Mouse (Mus musculus): Measurements from ENCODE around the gene Dis3l. TPM values are rescaled to one million over a fixed set of nuclear protein-coding genes. Genes with fewer than 3 reads are reported as not detected.
"Not testable (repeated sequence)": the region's sequence is repeated elsewhere in the genome, so short reads cannot be mapped to it uniquely, and the experiment has no call there.

The Dis3l gene
- polyA plus RNA-seq, 1 experiment from 2014 or later: 24.2 TPM

- Histone ChIP-seq H3K9ac (no peak overlapping the region), H3K4me3 (no peak overlapping the region)
- no peak for ATAC-seq (ENCODE audit: low FRiP score, low read depth)
These were observed 67.3 kb downstream of the Dis3l start for GRCm38 (mm10) chr9:64273757-64274156.

GRCm38 (mm10) chr9:64272611-64273010 is 68.5 kb downstream of the Dis3l start:
- no peaks in the 10 kb centered on the region for H3K36me3 ChIP-seq
- H3K9ac ChIP-seq: no peak overlapping the region
- no peak overlapping the region for H3K27ac ChIP-seq (replicated peaks)
- H3K4me3 ChIP-seq: no peak overlapping the region
- no peak overlapping the region for H3K4me2 ChIP-seq
- ATAC-seq (ENCODE audit: low FRiP score, low read depth): no peak
- no peaks in the 10 kb centered on the region for H3K27me3 ChIP-seq
- no peaks in the 10 kb centered on the region for H3K9me3 ChIP-seq
- H3K4me1 ChIP-seq (replicated peaks): no peaks in the 10 kb centered on the region
- WGBS: 52% methylated on average over 7 of the region's 7 CpGs

More at GRCm38 (mm10) chr9:64273757-64274156, 67.3 kb downstream of the Dis3l start:
- H3K36me3 ChIP-seq: no peaks in the 10 kb centered on the region
- no peaks in the 10 kb centered on the region for H3K4me1 ChIP-seq (replicated peaks)
- no peak overlapping the region for H3K27ac ChIP-seq (replicated peaks)
- H3K4me2 ChIP-seq: no peak overlapping the region
- no peaks in the 10 kb centered on the region for H3K9me3 ChIP-seq
- 71% methylated on average over 4 of the region's 4 CpGs for WGBS
- no peaks in the 10 kb centered on the region for H3K27me3 ChIP-seq

- no peaks in the 10 kb centered on the region for H3K9me3 ChIP-seq
- H3K27ac ChIP-seq (replicated peaks): no peak overlapping the region
- no peaks in the 10 kb centered on the region for H3K4me1 ChIP-seq (replicated peaks)
- no peak overlapping the region for H3K9ac ChIP-seq
- ATAC-seq (ENCODE audit: low FRiP score, low read depth): no peak
- H3K4me3 ChIP-seq: no peak overlapping the region
- H3K27me3 ChIP-seq: no peaks in the 10 kb centered on the region
- 70% methylated on average over 3 of the region's 3 CpGs for WGBS
- H3K36me3 ChIP-seq: no peaks in the 10 kb centered on the region
- no peak overlapping the region for H3K4me2 ChIP-seq
These were observed 69.8 kb downstream of the Dis3l start for GRCm38 (mm10) chr9:64271249-64271648.

- not testable (repeated sequence) for H3K9me3 ChIP-seq; H3K36me3 ChIP-seq; H3K4me3 ChIP-seq; ATAC-seq (ENCODE audit: low FRiP score, low read depth); H3K27me3 ChIP-seq; H3K27ac ChIP-seq (replicated peaks); H3K4me2 ChIP-seq; H3K4me1 ChIP-seq (replicated peaks); H3K9ac ChIP-seq
- 95% methylated on average over 8 of the region's 8 CpGs for WGBS
These were observed 72.3 kb downstream of the Dis3l start for GRCm38 (mm10) chr9:64268836-64269235.

GRCm38 (mm10) chr9:64268196-64268595 is 72.9 kb downstream of the Dis3l start:
- Histone ChIP-seq H3K9me3 (no peaks in the 10 kb centered on the region), H3K4me1 (replicated peaks) (no peaks in the 10 kb centered on the region), H3K4me3 (no peak overlapping the region), H3K36me3 (no peaks in the 10 kb centered on the region), H3K27ac (replicated peaks) (no peak overlapping the region), H3K4me2 (no peak overlapping the region), H3K27me3 (no peaks in the 10 kb centered on the region), H3K9ac (no peak overlapping the region)
- WGBS: 85% methylated on average over 10 of the region's 10 CpGs
- ATAC-seq (ENCODE audit: low FRiP score, low read depth): no peak

- no peak for ATAC-seq (ENCODE audit: low FRiP score, low read depth)
- no peaks in the 10 kb centered on the region for H3K27me3 ChIP-seq
- no peak overlapping the region for H3K4me3 ChIP-seq
- no peaks in the 10 kb centered on the region for H3K4me1 ChIP-seq (replicated peaks)
- no peak overlapping the region for H3K9ac ChIP-seq
- no peak overlapping the region for H3K4me2 ChIP-seq
- H3K36me3 ChIP-seq: no peaks in the 10 kb centered on the region
- H3K9me3 ChIP-seq: no peaks in the 10 kb centered on the region
- H3K27ac ChIP-seq (replicated peaks): no peak overlapping the region
- 95% methylated on average over 1 of the region's 1 CpGs for WGBS
These were observed 73.9 kb downstream of the Dis3l start for GRCm38 (mm10) chr9:64267231-64267630.

GRCm38 (mm10) chr9:64264813-64265212 is 76.3 kb downstream of the Dis3l start:
- H3K4me3 ChIP-seq: no peak overlapping the region
- H3K9me3 ChIP-seq: no peaks in the 10 kb centered on the region
- no peak overlapping the region for H3K4me2 ChIP-seq
- no peak for ATAC-seq (ENCODE audit: low FRiP score, low read depth)
- no peak overlapping the region for H3K27ac ChIP-seq (replicated peaks)
- H3K36me3 ChIP-seq: no peaks in the 10 kb centered on the region
- no peaks in the 10 kb centered on the region for H3K4me1 ChIP-seq (replicated peaks)
- no peaks in the 10 kb centered on the region for H3K27me3 ChIP-seq
- 51% methylated on average over 1 of the region's 1 CpGs for WGBS
- H3K9ac ChIP-seq: no peak overlapping the region

GRCm38 (mm10) chr9:64261023-64261422 is 80.1 kb downstream of the Dis3l start:
- Histone ChIP-seq H3K27me3 (no peaks in the 10 kb centered on the region), H3K4me2 (no peak overlapping the region), H3K27ac (replicated peaks) (no peak overlapping the region), H3K9me3 (no peaks in the 10 kb centered on the region), H3K9ac (no peak overlapping the region), H3K4me1 (replicated peaks) (no peaks in the 10 kb centered on the region), H3K36me3 (no peaks in the 10 kb centered on the region), H3K4me3 (no peak overlapping the region)
- ATAC-seq (ENCODE audit: low FRiP score, low read depth): no peak
- 90% methylated on average over 4 of the region's 4 CpGs for WGBS

- Histone ChIP-seq H3K4me2 (no peak overlapping the region), H3K27me3 (no peaks in the 10 kb centered on the region), H3K4me1 (replicated peaks) (no peaks in the 10 kb centered on the region), H3K36me3 (no peaks in the 10 kb centered on the region), H3K4me3 (no peak overlapping the region), H3K9me3 (no peaks in the 10 kb centered on the region), H3K9ac (no peak overlapping the region), H3K27ac (replicated peaks) (no peak overlapping the region)
- no peak for ATAC-seq (ENCODE audit: low FRiP score, low read depth)
- 95% methylated on average over 5 of the region's 5 CpGs for WGBS
These were observed 81.2 kb downstream of the Dis3l start for GRCm38 (mm10) chr9:64259906-64260305.

Other genes starting within 250 kb of the Dis3l start
- gene Lctl, start 224.1 kb downstream of the Dis3l start, polyA plus RNA-seq (2015; fragmentation: Nextera tagmentation; extraction: Ambion mirVana): not detected in 2 replicates
- 5.6 and 6.7 TPM in 2 replicates for gene Zwilch, start 168.2 kb downstream of the Dis3l start, polyA plus RNA-seq (2015; fragmentation: Nextera tagmentation; extraction: Ambion mirVana)
- 562 and 595 TPM in 2 replicates for gene Rpl4, start 167.9 kb downstream of the Dis3l start, polyA plus RNA-seq (2015; fragmentation: Nextera tagmentation; extraction: Ambion mirVana)
- gene Snapc5, start 162.0 kb downstream of the Dis3l start, polyA plus RNA-seq (2015; fragmentation: Nextera tagmentation; extraction: Ambion mirVana): 34.3 and 41.4 TPM in 2 replicates
- 2.7 and 3.2 TPM in 2 replicates for gene Uchl4, start 106.1 kb downstream of the Dis3l start, polyA plus RNA-seq (2015; fragmentation: Nextera tagmentation; extraction: Ambion mirVana)
- gene Map2k1, start 87.7 kb downstream of the Dis3l start, polyA plus RNA-seq (2015; fragmentation: Nextera tagmentation; extraction: Ambion mirVana): 71.0 and 72.2 TPM in 2 replicates
- 82.3 and 84.9 TPM in 2 replicates for gene Tipin, start 59.7 kb downstream of the Dis3l start, polyA plus RNA-seq (2015; fragmentation: Nextera tagmentation; extraction: Ambion mirVana)
- 15.5 and 16.3 TPM in 2 replicates for gene Megf11, start 44.3 kb upstream of the Dis3l start, polyA plus RNA-seq (2015; fragmentation: Nextera tagmentation; extraction: Ambion mirVana)